Mouse (Mus musculus) forebrain, embryonic 14.5 days (tissue): ENCODE measurements around the gene Kif16b. TPM values are rescaled to one million over a fixed set of nuclear protein-coding genes. Genes with fewer than 3 reads are reported as not detected.

Experiments
- ATAC-seq: fragments of 200-750 bp; cut with Nextera tagmentation; 2 replicates; pipeline ENCODE4 v1.8.0; 2017; ENCODE audit warnings: mild to moderate bottlenecking, moderate library complexity
- DNase-seq: peaks from one replicate; pipeline ENCODE4 v3.0.0-alpha.2; 2015; ENCODE audit warnings: low spot score
- H3K27ac ChIP-seq: fragments of 300-500 bp; sonication (generic); 2 replicates; pipeline ENCODE4 v1.5.1; 2014; ENCODE audit warnings: low read depth, mild to moderate bottlenecking, control low read depth, low read length, moderate library complexity
- H3K27me3 ChIP-seq: fragments of 300-500 bp; sonication (generic); replicated peaks from 2 replicates; pipeline ENCODE4 v1.6.1; 2014; ENCODE audit warnings: low read length, control low read depth, mixed read lengths; ENCODE audit not compliant: control insufficient read depth, insufficient read depth
- H3K36me3 ChIP-seq: fragments of 300-500 bp; sonication (generic); 2 replicates; pipeline ENCODE4 v1.6.1; 2014; ENCODE audit warnings: low read length, control low read depth; ENCODE audit not compliant: control insufficient read depth, insufficient read depth
- H3K4me1 ChIP-seq: fragments of 300-500 bp; sonication (generic); 2 replicates; pipeline ENCODE4 v1.6.1; 2014; ENCODE audit warnings: antibody characterized with exemption, low read length, control low read depth; ENCODE audit not compliant: control insufficient read depth, insufficient read depth
- H3K4me2 ChIP-seq: fragments of 300-500 bp; sonication (generic); 2 replicates; pipeline ENCODE4 v1.6.1; 2014; ENCODE audit warnings: mild to moderate bottlenecking, control low read depth, low read length
- H3K4me3 ChIP-seq: fragments of 300-500 bp; sonication (generic); 2 replicates; pipeline ENCODE4 v1.5.1; 2014; ENCODE audit warnings: low read depth, low read length, control low read depth
- H3K9ac ChIP-seq: fragments of 300-500 bp; sonication (generic); 2 replicates; pipeline ENCODE4 v1.6.1; 2014; ENCODE audit warnings: mild to moderate bottlenecking, low read length, control low read depth, moderate library complexity
- H3K9me3 ChIP-seq: fragments of 300-500 bp; sonication (generic); replicated peaks from 2 replicates; pipeline ENCODE4 v1.6.1; 2016; ENCODE audit warnings: low read length, control low read depth, mixed read lengths; ENCODE audit not compliant: control insufficient read depth
- WGBS: fragments of 180-500 bp; shearing (Covaris S2); extraction: QIAGEN DNeasy Blood & Tissue Kit; methylation state at CpG from one replicate; pipeline ENCODE4 v1.1.7; 2014; 5-methylcytosine and 5-hydroxymethylcytosine counted together
- polyA plus RNA-seq: library from polyadenylated mRNA; unstranded; fragments of >200 nt; fragmentation: Nextera tagmentation; extraction: Ambion mirVana; gene quantifications from 2 replicates; pipeline ENCODE4 v1.2.1, GENCODE M21; 2014

The Kif16b gene
- polyA plus RNA-seq, 1 experiment from 2014 or later: 3.0 TPM

DNA sequence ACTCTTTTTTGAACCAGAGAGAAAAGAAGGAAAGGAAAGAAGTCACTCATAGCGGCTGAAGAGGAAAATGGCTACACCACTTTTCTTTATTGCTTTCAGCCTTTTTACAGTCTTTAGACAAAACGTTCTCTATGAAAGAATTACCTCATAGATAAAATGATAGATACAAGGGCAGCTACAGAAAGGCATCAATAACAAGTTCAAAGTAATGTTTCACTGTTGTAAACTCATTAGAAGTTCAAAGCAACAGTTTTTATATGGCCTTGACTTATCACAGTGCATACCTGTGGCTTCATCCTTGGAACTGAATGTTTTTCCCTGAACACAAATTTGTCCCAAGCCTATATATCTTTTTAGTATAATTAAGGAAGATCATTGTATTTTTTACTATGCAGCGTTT, 62.6 kb downstream of the Kif16b start:
- Histone ChIP-seq H3K9me3 (no peaks in the 10 kb centered on the region), H3K4me3 (no peak overlapping the region), H3K9ac (no peak overlapping the region), H3K4me2 (no peak overlapping the region), H3K27ac (no peak overlapping the region), H3K27me3 (no peaks in the 10 kb centered on the region), H3K36me3 (no peaks in the 10 kb centered on the region), H3K4me1 (no peaks in the 10 kb centered on the region)
- no peak for DNase-seq
- ATAC-seq: no peak
- WGBS: 33% methylated on average over 3 of the region's 3 CpGs

GRCm38 (mm10) chr2:142838118-142838517, 63.2 kb downstream of the Kif16b start:
- Histone ChIP-seq H3K27me3 (no peaks in the 10 kb centered on the region), H3K9ac (no peak overlapping the region), H3K4me1 (no peaks in the 10 kb centered on the region), H3K27ac (no peak overlapping the region), H3K4me2 (no peak overlapping the region), H3K4me3 (no peak overlapping the region), H3K36me3 (no peaks in the 10 kb centered on the region), H3K9me3 (no peaks in the 10 kb centered on the region)
- WGBS: 65% methylated on average over 1 of the region's 1 CpGs
- ATAC-seq (no peak), DNase-seq (peak; percentile 16)

DNA sequence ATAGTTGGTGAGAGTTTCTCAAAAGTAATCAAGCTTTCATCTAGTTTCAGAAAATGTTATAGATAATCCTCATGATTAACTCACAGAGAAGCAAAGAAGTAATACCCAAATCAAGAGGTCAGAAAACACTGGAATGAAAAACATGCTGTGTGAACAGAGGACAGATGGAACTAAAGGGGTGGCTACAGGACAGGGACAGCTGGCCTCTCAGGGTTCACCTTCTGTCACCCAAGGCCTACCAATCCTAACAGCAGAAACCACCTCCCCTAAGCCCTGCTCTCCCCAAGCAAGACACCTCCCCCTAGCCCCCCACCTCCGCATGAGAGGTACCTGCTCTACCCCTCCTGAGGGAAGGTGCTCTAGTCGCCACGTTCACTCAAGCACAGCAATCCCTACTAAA, 66.6 kb downstream of the Kif16b start:
- Histone ChIP-seq H3K36me3 (no peaks in the 10 kb centered on the region), H3K27ac (no peak overlapping the region), H3K4me2 (no peak overlapping the region), H3K9me3 (no peaks in the 10 kb centered on the region), H3K9ac (no peak overlapping the region), H3K27me3 (no peaks in the 10 kb centered on the region), H3K4me3 (no peak overlapping the region), H3K4me1 (no peaks in the 10 kb centered on the region)
- WGBS: 81% methylated on average over 3 of the region's 3 CpGs
- no peak for DNase-seq
- ATAC-seq: no peak

DNA sequence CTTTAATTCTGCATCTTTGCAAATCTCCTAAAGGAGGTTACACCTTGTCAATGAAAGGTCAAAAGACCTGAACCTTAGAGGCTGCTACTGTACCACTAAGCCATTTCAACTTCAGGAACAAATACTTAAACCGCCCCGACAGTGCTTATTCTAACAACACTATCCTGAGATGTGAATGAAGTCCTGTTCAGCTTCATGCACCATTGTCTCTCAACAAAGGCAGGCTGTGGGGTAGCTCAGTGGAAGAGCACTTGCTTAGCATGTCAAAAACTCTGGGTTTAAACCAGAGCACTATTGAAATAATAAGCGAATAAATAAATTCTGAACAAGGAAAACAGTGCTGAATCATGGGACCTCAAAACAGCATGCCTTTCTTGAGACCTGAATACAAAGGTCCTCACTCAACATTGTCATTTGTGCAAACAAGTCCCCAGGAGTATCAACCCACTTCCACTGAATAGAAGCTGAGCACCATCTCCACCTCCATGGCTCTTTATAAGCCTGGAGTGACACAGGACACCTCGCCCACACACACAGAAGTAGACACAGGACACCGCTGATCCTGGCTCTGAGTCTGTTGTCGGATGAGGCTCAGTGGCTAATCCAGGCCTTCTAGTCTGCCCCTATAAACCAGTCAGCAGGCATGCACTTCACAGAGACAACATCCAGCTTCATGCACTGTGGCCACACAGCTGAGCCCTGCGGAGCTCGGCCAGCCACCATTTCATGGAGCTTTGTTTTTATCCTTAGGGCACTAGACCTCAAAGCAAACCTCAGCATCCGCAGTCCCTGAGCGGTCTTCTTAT, 68.5 kb downstream of the Kif16b start:
- DNase-seq: no peak

GRCm38 (mm10) chr2:142813033-142813432, 88.3 kb downstream of the Kif16b start:
- 31% methylated on average over 2 of the region's 2 CpGs for WGBS
- no peak overlapping the region for H3K9ac ChIP-seq
- H3K9me3 ChIP-seq: no peaks in the 10 kb centered on the region
- H3K36me3 ChIP-seq: no peaks in the 10 kb centered on the region
- H3K4me1 ChIP-seq: no peaks in the 10 kb centered on the region
- H3K27ac ChIP-seq: no peak overlapping the region
- H3K4me2 ChIP-seq: no peak overlapping the region
- no peaks in the 10 kb centered on the region for H3K27me3 ChIP-seq
- no peak overlapping the region for H3K4me3 ChIP-seq
- peak; percentile 89 for ATAC-seq
- DNase-seq: peak; percentile 92

More for the DNA sequence above, 68.5 kb downstream of the Kif16b start:
- Histone ChIP-seq H3K9me3 (no peaks in the 10 kb centered on the region), H3K36me3 (no peaks in the 10 kb centered on the region), H3K27ac (no peak overlapping the region), H3K4me2 (no peak overlapping the region), H3K27me3 (no peaks in the 10 kb centered on the region), H3K9ac (no peak overlapping the region), H3K4me1 (no peaks in the 10 kb centered on the region), H3K4me3 (no peak overlapping the region)
- WGBS: 42% methylated on average over 10 of the region's 10 CpGs
- ATAC-seq: no peak; the same call in 1 of the 2 replicates

DNA sequence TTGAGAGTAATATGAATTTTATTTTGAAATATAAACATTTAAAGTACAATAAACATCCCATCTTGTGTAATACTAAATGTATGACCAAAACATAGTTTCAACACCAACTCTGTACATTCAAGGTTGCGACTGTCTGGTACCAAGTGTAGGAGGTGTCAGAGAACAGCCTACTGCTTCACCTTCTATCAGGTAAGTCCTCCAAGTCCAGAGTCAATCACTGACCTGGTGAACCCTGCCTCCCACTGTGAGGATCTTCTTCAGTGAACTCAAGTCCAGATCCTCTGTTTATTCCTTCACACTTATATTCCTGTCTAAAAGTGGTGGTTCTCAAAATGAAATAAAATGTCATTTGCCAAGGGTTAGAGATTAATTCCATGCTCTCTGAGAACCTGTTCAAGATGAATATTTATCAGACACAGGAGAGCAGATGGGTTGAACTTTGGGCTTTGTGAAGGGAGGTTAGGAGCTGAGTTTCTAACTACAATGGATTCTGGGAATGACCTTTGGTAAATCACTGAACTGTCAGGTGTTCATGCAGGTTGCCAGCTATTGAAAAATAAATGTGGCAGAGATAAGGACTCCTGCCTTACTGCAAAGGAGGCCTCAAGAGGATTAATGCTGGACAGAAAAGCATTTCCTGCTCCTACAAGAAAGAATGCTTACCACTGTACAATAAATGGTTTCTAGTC, 97.4 kb downstream of the Kif16b start:
- no peak overlapping the region for H3K27ac ChIP-seq
- H3K9ac ChIP-seq: no peak overlapping the region
- no peaks in the 10 kb centered on the region for H3K27me3 ChIP-seq
- 97% methylated on average over 1 of the region's 1 CpGs for WGBS
- no peak overlapping the region for H3K4me3 ChIP-seq
- no peaks in the 10 kb centered on the region for H3K36me3 ChIP-seq
- ATAC-seq (no peak), DNase-seq (no peak)
- no peaks in the 10 kb centered on the region for H3K9me3 ChIP-seq
- H3K4me1 ChIP-seq: no peaks in the 10 kb centered on the region
- no peak overlapping the region for H3K4me2 ChIP-seq

GRCm38 (mm10) chr2:142797310-142797709, 104.0 kb downstream of the Kif16b start:
- H3K9me3 ChIP-seq: no peaks in the 10 kb centered on the region
- H3K27ac ChIP-seq: no peak overlapping the region
- no peaks in the 10 kb centered on the region for H3K36me3 ChIP-seq
- H3K4me3 ChIP-seq: no peak overlapping the region
- H3K4me1 ChIP-seq: no peaks in the 10 kb centered on the region
- no peak overlapping the region for H3K4me2 ChIP-seq
- no peaks in the 10 kb centered on the region for H3K27me3 ChIP-seq
- H3K9ac ChIP-seq: no peak overlapping the region
- 60% methylated on average over 6 of the region's 6 CpGs for WGBS
- DNase-seq: no peak
- ATAC-seq: no peak

DNA sequence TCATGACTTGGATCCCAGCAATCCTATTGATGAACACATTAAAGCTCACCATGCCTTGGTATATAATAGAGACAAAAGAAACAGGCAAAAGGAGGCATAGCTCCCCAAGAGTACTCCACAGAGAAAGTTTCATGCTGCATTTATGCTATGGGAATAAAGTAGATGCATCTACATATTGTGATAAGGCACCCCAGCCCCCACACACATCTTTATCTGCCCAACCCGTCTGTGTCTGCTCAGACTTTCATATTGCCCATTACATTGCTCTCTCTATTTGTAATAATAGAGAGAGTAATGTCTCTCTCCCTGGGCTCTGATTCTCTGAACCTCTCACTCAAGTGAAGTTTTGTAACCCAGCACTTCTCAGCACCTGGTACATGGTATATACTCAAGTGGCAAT, 126.0 kb downstream of the Kif16b start:
- WGBS: 88% methylated on average over 1 of the region's 1 CpGs
- no peak overlapping the region for H3K9ac ChIP-seq
- no peaks in the 10 kb centered on the region for H3K27me3 ChIP-seq
- H3K27ac ChIP-seq: no peak overlapping the region
- H3K9me3 ChIP-seq: no peaks in the 10 kb centered on the region
- DNase-seq (no peak), ATAC-seq (no peak)
- H3K4me1 ChIP-seq: no peaks in the 10 kb centered on the region
- H3K4me2 ChIP-seq: no peak overlapping the region
- H3K4me3 ChIP-seq: no peak overlapping the region
- no peaks in the 10 kb centered on the region for H3K36me3 ChIP-seq

- Histone ChIP-seq H3K4me2 (no peak overlapping the region), H3K9ac (no peak overlapping the region), H3K9me3 (no peaks in the 10 kb centered on the region), H3K36me3 (no peaks in the 10 kb centered on the region), H3K4me1 (no peaks in the 10 kb centered on the region), H3K4me3 (no peak overlapping the region), H3K27ac (no peak overlapping the region), H3K27me3 (no peaks in the 10 kb centered on the region)
- WGBS: 68% methylated on average over 1 of the region's 1 CpGs
- DNase-seq: no peak
- no peak for ATAC-seq
Measured at GRCm38 (mm10) chr2:142774752-142775151, 126.6 kb downstream of the Kif16b start.
